Mouse (Mus musculus) lung, postnatal 0 days (tissue): ENCODE measurements around the gene Cask.

Experiments
- CTCF ChIP-seq: IDR thresholded peaks from 2 replicates; pipeline ENCODE4 v1.5.1; 2016; ENCODE audit warnings: antibody characterized with exemption, mild to moderate bottlenecking
- EP300 ChIP-seq: IDR thresholded peaks from 2 replicates; pipeline ENCODE4 v1.6.1; 2016; ENCODE audit warnings: antibody characterized with exemption, mild to moderate bottlenecking, control low read depth

GRCm38 (mm10) chrX:13513127-13513526 is 338.0 kb downstream of the Cask start:
- TF ChIP-seq CTCF (peak; percentile 58), EP300 (no peak)
